Mouse (Mus musculus): Measurements from ENCODE around the gene Pex11b.

DNA sequence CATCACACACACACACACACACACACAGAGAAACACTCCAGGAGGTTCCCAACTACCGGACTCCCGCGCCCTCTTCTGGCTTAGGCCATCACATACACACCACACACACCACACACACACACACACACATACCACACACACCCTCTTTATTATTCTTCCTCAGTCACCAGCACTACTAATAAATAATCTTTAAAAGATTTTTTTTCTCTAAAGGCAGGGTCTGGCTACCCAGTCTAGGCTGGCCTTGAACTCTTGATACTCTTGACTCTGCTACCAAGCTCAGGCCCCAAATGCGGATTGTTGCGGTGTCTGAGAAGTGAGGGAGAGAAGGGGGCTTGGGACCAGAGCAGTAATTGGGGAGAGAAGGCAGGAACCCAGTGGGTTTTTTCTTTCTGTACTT, 40.3 kb upstream of the Pex11b start:
- TF ChIP-seq POLR2A (IDR thresholded peaks at IDR 0.05; ENCODE audit: low read depth, low read length) (no peak), CTCF (conservative IDR thresholded peaks at IDR 0.05; ENCODE audit: insufficient read depth, insufficient read length, low read depth, low read length) (no peak)

Measured in kidney, adult 2 months (tissue).